Mouse (Mus musculus) layer of hippocampus, adult 18-20 months (tissue): ENCODE data around the gene Slc5a5. TPM values are rescaled to one million over a fixed set of nuclear protein-coding genes. Genes with fewer than 3 reads are reported as not detected.
"Not testable (repeated sequence)": the region's sequence is repeated elsewhere in the genome, so short reads cannot be mapped to it uniquely, and the experiment has no call there.

Experiments used
- DNase-seq, 2 experiments: peaks; one replicate each; pipeline ENCODE4 v3.0.0; 2022; ENCODE audit warnings: low spot score in 2 of 2
- total RNA-seq, 2 experiments: library from RNA; stranded (reverse); gene quantifications; 2 replicates each; pipeline ENCODE4 v1.2.3; 2021

The Slc5a5 gene
- total RNA-seq, 2 experiments from 2014 or later: 11.1 to 12.9 TPM

DNA sequence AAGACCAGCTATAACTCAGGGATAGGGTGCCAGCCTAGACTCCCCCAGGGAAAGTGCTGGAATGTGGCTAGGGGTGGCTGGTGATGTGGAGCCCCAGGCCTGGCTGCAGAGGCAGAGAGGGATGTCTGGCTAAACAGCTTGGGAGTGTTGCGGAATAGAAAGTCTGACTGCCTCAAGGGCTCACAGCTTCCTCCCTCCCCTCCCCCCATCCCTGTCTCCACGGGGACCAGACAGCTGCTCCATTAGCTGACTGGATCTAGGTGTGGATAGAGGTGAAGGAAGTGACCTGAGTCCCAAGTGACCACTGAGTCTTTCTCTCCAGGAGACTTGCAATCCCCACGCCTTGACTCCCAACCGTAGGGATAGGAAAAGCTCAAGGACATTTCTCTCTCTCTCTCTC lies 10.6 kb upstream of the Slc5a5 start:
- DNase-seq: no peak

DNA sequence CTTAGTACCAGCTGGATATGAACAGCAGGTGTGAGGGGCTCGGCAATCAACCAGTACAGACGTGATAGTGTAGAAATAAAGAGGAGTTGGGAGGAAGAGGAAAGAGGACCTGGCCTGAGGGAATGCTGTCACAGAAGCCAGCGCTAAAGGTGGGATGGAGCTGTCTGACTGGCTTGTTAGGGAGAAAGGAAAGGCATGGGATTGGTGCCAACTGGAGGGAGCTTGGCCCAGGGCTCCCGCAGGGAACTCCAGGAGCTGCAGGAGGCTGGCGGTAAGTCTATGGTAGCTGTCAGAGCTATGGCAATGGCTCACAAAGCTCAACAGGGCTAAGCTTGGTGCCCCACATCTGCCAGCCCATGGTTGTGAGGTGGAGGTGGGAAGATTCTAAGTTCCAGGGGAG lies 9.7 kb upstream of the Slc5a5 start:
- no peak for DNase-seq

GRCm38 (mm10) chr8:70900872-70901387 lies 8.4 kb upstream of the Slc5a5 start:
- DNase-seq: no peak

DNA sequence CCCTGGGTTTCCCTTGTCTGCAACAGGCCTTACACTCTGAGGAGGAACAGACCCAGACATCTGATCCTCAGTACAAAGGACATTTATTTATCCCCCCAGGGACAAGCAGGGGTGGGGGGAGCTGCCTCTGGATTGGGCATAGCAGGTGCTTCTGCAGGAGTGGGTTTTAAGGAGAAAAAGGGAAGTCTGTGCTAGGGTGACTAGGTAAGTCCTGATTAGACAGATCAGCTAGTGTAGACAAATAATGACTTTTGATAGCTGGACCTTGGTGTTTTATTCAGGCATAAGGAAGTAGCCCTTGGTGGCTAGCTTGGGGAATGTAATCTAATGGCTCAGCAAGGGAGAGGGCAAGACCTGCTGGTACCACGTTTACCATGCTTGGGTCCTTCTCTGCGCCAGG lies 6.7 kb upstream of the Slc5a5 start:
- DNase-seq: no peak

GRCm38 (mm10) chr8:70898661-70899198 lies 6.2 kb upstream of the Slc5a5 start:
- DNase-seq: no peak

GRCm38 (mm10) chr8:70897681-70898413 lies 5.3 kb upstream of the Slc5a5 start:
- peak; percentile 80 to 93 for DNase-seq

DNA sequence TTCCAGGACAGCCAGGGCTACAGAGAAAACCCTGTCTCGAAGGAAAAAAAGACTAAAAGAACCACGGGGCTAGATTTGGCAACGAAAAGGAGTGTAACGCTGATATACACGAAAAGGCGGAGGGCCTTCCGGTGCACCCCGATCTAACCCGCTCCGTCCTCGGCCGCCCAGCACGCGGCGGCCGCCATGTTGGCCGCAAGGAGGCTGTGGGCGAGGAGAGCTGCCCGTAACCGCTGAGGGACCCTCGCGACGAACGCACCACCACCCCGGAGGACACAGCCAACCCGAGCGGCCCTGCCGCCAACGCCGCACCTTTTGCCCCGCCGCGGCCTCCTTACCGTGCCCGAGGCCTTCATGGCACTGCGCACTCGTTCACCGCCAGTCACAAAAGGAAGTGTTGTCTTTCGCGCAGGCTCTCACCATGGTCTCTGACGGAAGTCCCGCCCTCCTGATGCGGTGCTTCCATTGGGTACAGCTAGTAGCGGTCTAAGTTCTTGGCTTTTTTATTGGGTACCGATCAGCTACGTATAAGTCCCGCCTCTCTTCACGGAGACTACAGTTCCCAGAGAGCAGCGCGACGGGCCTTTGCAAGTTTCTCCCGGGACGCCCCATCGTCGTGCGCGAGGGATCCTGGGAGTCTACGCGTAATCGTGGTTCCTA lies 4.6 kb upstream of the Slc5a5 start, which contains the start of gene Rpl18a:
Rpl18a (minus strand) TSS at position 392 of the 660 bp plus-strand sequence.
- DNase-seq: peak; percentile 96 to 99

DNA sequence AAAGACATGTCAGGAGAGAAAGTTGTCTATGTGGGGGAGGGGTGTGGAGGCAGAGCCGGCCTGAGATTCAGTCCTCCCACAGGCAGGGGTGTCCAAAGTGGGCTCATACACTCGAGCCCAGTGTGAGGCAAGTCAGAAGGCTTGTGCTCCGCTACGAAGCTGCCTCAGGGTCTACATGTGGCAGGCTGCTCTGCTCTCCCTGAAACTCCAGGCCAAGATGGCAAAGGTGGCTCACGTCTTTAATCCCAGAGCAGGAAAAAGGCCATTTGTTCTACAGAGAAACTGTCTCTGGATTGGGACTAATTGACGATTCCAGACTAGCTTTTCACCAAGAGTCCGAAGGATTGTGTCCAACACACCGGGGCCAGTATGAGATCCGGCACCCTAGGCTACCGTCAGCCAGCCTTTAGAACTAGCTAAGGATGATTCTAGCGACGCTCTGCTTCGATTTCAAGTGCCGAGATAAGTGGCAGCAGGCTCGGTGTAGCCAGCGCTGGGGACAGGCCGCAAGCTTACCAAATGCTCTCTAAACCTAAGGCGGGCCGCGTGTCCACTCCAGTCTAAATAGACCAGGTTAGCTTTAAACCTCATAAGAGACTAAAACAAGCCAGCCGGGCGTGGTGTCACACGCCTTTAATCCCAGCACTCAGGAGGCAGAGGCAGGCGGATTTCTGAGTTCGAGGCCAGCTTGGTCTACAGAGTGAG lies 3.9 kb upstream of the Slc5a5 start:
- DNase-seq: no peak

GRCm38 (mm10) chr8:70895571-70896259 lies 3.2 kb upstream of the Slc5a5 start:
- not testable (repeated sequence) for DNase-seq

DNA sequence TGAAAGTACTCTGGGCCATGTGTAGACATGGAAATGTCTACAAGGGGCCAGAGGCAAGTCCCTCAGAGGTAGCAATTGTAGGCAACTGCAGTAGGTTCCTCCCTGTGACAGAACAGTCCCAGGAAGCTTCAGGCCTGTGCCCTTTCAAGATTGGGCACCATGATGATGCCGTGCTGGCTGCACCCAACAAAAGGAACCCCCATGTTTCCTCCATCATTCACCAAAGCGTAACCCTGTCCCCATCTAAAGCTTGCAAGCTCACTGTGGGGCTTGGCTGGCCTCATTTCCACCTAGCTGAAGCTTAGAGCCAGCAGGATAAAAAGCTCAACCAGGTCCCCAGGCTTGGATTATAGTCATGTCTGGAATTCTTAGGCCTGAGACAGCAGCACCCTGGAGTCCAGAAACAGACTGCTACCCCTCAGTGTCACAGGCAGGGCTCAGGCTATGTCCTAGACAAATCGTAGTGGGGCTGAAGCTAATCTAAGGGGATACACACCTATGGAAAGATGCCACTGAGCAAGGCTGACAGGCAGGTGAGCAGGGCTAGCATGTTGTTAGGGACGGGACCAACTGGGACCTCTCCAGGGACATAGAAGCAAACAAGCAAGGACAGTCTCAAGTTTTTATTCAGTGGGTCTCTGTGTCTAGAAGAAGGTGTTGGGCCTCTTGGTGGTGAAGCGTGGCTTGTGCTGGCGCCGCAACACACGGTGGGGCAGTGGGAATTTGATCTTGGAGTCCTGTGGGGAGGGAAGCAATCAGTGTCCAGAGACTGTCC lies 2.4 kb upstream of the Slc5a5 start:
- no peak for DNase-seq

DNA sequence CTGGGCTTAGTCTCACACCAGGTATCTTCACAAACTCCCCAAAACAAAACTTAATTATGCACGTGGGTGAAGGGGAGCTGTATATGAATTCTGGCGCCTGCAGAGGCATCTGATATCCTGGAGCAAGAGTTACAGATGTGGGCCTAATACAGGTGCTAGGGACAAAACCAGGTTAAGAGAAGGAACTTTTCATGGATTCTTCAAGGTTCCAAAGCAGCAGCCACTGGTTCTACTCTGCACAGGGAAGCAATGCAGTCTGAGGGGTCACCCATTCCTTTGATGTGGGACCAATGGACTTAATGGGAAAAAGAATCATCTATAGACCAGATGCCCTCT lies 1.8 kb upstream of the Slc5a5 start:
- no peak for DNase-seq

GRCm38 (mm10) chr8:70893656-70894384 lies 1.3 kb upstream of the Slc5a5 start:
- peak in 1 of 2 experiments; percentile 73 for DNase-seq

DNA sequence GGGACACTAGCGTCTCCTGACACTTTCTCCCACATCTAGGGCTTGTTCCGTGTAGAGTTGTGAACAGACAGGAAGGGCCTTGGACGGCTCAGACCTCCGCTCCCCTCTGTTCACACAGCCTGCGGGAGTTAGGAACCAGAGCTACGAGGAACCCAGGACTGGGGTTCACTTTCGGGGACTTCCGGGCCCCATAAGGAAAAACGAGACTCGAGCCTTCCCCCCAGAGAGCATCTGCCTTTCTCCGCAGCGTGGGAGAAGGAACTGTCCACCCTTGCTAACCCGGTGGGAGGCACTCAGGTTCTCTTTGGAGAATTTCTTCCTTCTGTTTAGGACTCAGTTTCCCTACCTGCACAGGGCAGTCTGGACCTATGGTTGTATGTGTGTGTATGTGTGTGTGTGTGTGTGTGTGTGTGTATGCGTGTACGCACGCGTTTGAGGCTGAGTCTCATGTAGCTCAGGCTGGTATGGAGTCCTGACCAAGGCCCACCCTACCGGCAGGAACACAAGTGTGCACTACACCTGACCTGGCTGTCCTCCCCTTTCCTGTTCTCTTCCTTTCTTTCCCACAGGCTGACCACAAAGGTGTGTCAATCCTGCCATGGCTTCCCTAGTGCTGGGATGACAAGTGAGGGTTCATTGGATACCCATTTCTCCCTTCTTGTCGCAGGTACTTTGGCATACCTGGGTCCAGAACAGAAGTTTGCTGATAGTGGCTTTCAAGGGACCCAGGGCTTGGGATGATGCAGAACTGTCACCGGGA lies 519 bp upstream of the Slc5a5 start:
- DNase-seq: no peak

DNA sequence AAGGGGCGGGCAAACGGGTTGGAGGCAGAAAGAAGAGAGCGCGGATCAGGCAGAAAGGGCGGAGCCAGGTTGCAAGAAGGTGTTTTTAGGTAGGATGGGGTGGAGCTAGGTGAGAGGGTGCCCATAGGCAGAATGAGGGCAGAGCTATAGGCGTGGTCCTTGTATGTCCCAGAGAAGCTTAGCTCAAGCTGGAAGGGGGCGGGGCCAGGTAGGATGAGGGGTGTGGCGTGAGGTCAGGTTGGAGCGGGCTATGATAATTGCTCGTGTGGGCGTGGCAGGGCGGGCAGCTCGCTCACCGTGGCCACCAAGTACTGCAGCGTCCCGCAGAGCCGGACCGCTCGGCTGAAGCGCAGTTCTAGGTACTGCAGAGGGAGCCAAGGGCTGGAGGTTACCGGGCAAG lies 1.2 kb downstream of the Slc5a5 start:
- no peak for DNase-seq

- DNase-seq: no peak
Observed at GRCm38 (mm10) chr8:70890656-70891055, 1.9 kb downstream of the Slc5a5 start.

DNA sequence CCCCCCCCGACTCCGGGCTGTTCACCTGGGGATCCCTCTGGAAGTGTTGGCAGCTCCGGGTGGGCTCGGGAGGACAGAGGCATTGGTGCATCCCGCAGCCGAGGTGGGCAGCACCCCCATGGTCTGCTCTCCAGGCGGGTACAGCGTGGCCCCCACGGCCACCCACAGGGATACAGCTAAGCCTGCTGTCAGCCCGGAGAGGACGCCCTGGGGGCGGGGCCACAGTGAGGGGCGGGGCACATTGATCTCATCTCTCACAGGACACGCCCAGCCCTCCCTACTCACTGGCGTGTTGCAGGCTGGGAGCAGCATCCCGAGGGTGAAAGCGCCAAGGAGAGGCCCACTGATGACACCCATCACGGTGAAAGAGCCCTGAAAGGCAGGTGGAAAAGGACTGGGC lies 4.9 kb downstream of the Slc5a5 start:
- DNase-seq: peak; percentile 57 to 66

- DNase-seq: no peak
Observed at GRCm38 (mm10) chr8:70885612-70886011, 6.9 kb downstream of the Slc5a5 start.

DNA sequence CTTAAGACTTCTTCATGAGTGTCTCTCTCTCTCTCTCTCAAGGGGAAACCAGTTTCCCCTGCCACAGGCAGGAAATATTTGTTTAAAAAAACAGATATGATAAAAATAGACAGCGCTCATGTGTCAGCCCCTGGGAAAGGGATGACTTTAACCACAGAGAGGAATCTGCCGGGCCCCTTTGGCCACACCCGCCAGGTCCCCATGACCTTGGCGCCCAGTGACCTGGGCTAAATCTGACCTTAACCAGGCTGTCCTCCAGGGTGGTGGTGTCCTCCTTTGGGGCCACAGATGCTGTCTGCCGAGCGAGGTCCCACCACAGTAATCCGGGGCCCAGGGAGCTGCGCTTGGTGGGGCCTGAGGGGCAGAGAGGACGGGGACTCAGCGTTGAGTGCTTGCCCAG lies 7.9 kb downstream of the Slc5a5 start:
- DNase-seq: no peak

GRCm38 (mm10) chr8:70884186-70884585 lies 8.4 kb downstream of the Slc5a5 start:
- no peak for DNase-seq
